Mouse (Mus musculus) cerebellum, adult 2 months (tissue): Measurements from ENCODE around the gene Prkg2. TPM values are rescaled to one million over a fixed set of nuclear protein-coding genes. Genes with fewer than 3 reads are reported as not detected.

Source experiments
- DNase-seq, 2 experiments: peaks; one replicate each; pipeline ENCODE4 v3.0.0; 2021
- H3K27ac ChIP-seq: fragments of 200-500 bp; 2 replicates; pipeline ENCODE4 v1.5.1; 2012; ENCODE audit warnings: low read length, control low read depth, inconsistent platforms; ENCODE audit not compliant: insufficient read depth
- H3K27me3 ChIP-seq: fragments of 200-500 bp; 2 replicates; pipeline ENCODE4 v1.6.1; 2012; ENCODE audit warnings: inconsistent platforms, mild to moderate bottlenecking, low read length, moderate library complexity; ENCODE audit not compliant: control insufficient read depth, insufficient read depth
- H3K4me1 ChIP-seq: fragments of 200-500 bp; 2 replicates; pipeline ENCODE4 v1.6.1; 2011; ENCODE audit warnings: low read length; ENCODE audit not compliant: control insufficient read depth, insufficient read depth
- H3K4me3 ChIP-seq: fragments of 200-500 bp; replicated peaks from 2 replicates; pipeline ENCODE3; 2011; ENCODE audit warnings: mild to moderate bottlenecking, low read depth, low read length, control low read depth; ENCODE audit not compliant: insufficient read depth
- CTCF ChIP-seq: fragments of 200-500 bp; IDR thresholded peaks from 2 replicates; pipeline ENCODE4 v1.5.1; 2011; ENCODE audit warnings: low read depth, mild to moderate bottlenecking, control low read depth, low read length, moderate library complexity, borderline replicate concordance; ENCODE audit not compliant: insufficient read depth
- POLR2A ChIP-seq: fragments of 200-500 bp; IDR thresholded peaks from 2 replicates; pipeline ENCODE4 v1.6.1; 2011; ENCODE audit warnings: low read length, control low read depth, borderline replicate concordance; ENCODE audit not compliant: insufficient read depth
- WGBS: fragments of 180-500 bp; shearing (Covaris S2); methylation state at CpG from one replicate; pipeline ENCODE4 v1.1.7; 2018; 5-methylcytosine and 5-hydroxymethylcytosine counted together
- polyA plus RNA-seq: library from polyadenylated mRNA; depleted of rRNA; stranded (reverse); fragments of >200 nt; gene quantifications from 2 replicates; pipeline ENCODE4 v1.2.3, GENCODE M21; 2012; rRNA removed

The Prkg2 gene
- polyA plus RNA-seq, 1 experiment: 1.5 TPM

DNA sequence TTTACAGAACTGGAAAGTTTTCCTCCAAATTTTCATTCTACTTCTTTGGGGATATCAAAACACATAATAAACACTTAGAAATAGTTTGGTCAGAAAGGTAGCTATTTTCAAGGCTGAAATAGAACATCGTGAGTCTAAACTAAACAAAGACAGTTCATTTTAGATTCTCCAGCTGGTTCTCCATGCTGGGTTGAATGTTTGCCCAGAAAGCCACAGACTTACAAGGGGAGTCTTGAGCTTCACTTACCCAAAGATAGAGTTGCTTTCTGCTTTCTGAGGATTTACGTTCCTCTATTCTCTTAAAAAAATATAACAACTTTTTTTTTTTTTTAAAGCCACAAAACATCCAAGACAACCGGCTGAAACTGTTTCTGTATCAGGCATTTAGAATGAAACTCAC is 142.9 kb downstream of the Prkg2 start:
- no peaks in the 10 kb centered on the region for H3K27me3 ChIP-seq
- no peak for DNase-seq
- no peak overlapping the region for H3K27ac ChIP-seq
- WGBS: 53% methylated on average over 3 of the region's 3 CpGs
- TF ChIP-seq POLR2A: no peak
- no peaks in the 10 kb centered on the region for H3K4me1 ChIP-seq
- no peak overlapping the region for H3K4me3 ChIP-seq

DNA sequence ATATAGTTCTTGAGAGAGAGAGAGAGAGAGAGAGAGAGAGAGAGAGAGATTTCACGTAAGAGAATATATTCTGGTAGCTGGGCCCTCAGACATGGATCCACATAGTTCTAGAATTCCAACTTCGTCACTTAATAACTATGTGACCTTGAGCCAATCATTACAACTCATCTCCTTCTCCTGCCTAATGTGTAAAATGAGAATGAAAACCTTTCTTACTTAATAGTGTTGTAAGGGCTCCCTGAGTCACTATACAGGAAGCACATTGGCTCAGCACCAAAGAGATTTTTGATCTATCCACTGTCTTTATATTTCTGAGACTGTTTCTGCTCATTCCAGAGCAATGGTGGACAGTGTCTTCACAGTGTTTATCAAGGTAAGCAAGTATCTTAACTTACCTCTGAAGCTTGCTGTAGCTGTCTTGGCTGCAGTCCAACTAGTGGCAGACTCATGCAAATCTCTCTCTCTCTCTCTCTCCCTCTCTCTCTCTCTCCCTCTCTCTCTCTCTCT is 146.6 kb downstream of the Prkg2 start:
- DNase-seq: no peak
- Histone ChIP-seq H3K4me3 (no peak overlapping the region), H3K4me1 (no peaks in the 10 kb centered on the region), H3K27me3 (no peaks in the 10 kb centered on the region), H3K27ac (no peak overlapping the region)
- no peak for TF ChIP-seq CTCF
- no peak for TF ChIP-seq POLR2A
- WGBS: 93% methylated on average over 2 of the region's 2 CpGs

DNA sequence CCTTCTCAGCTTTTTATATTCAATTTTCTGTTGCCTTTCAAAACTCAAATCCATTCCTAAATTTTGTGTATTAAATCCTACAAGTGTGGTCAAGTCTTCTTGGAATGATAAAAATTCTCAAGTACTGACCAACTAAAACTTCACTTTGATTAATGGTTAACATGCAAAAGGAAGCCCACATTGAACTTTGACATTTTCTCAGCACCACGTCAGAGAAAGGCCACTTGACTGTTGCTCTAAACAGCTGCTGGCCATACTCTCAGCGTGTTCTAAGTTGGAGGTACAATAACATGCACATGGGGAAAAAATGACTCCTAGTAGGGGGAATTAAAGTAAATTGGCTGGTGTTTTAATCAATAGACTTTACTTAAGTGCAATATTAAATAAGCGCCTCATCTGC is 155.1 kb downstream of the Prkg2 start:
- TF ChIP-seq POLR2A (no peak), CTCF (no peak)
- Histone ChIP-seq H3K4me3 (no peak overlapping the region), H3K4me1 (no peaks in the 10 kb centered on the region), H3K27me3 (no peaks in the 10 kb centered on the region), H3K27ac (no peak overlapping the region)
- DNase-seq: no peak
- WGBS: 72% methylated on average over 3 of the region's 3 CpGs

Other genes starting within 250 kb of the Prkg2 start
- gene Bmp3, start 182.9 kb downstream of the Prkg2 start, polyA plus RNA-seq: 0.13 and 0.23 TPM in 2 replicates